Mouse (Mus musculus) stomach, postnatal 0 days (tissue): Measurements from ENCODE around the gene Hoxb7.

Experiments
- CTCF ChIP-seq: IDR thresholded peaks from 2 replicates; pipeline ENCODE4 v1.5.1; 2016; ENCODE audit warnings: antibody characterized with exemption, low read depth, mild to moderate bottlenecking, moderate library complexity
- EP300 ChIP-seq: optimal IDR thresholded peaks from 2 replicates; pipeline ENCODE3; 2016; ENCODE audit warnings: antibody characterized with exemption

GRCm38 (mm10) chr11:96317608-96318367 lies 31.4 kb downstream of the Hoxb7 start, which contains the start of gene Hoxb4:
- no peak for TF ChIP-seq EP300
- no peak for TF ChIP-seq CTCF
